Mouse (Mus musculus) adrenal gland, adult 8-10 months (tissue): ENCODE results near the gene Pcbp3. TPM values are rescaled to one million over a fixed set of nuclear protein-coding genes. Genes with fewer than 3 reads are reported as not detected.
"Not testable (repeated sequence)": the region's sequence is repeated elsewhere in the genome, so short reads cannot be mapped to it uniquely, and the experiment has no call there.

ENCODE experiments used
- DNase-seq: peaks from one replicate; pipeline ENCODE4 v3.0.0; 2022
- total RNA-seq, 4 experiments: library from RNA; stranded (reverse); gene quantifications; 2 replicates each; pipeline ENCODE4 v1.2.4; 2022

Pcbp3 gene
- 10 to 100 TPM; 31.7 to 46.9 (median 35.9) TPM for total RNA-seq

GRCm38 (mm10) chr10:76961790-76962489 is at the start of gene Pcbp3:
Gene Pcbp3 (minus strand): TSS chr10:76961887.
- DNase-seq = peak; percentile 97

GRCm38 (mm10) chr10:77008698-77009097 is 47.0 kb upstream of the Pcbp3 start:
- DNase-seq = no peak

GRCm38 (mm10) chr10:77008109-77008561 is 46.4 kb upstream of the Pcbp3 start:
- DNase-seq = peak; percentile 65

GRCm38 (mm10) chr10:77007433-77008108 is 45.9 kb upstream of the Pcbp3 start:
- peak; percentile 12 for DNase-seq

DNA sequence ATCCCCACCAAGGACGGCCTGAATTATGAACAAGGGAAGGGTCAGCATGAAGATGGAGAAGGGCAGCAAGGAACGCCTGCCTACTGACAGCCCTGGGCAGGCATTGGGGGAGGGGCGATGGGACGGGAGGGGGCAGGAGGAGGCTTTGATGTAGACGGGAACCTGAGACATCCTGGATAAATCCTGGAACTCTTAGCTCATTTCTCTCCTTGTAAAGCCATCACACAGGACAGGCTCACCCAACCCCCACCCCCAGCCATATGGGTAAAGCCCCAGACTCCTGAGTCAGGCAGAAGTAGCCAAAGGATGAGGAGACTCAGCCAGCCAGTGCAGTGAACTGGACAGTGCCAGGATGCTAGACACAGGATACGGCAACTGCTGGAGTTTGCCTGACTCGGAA is 43.2 kb upstream of the Pcbp3 start:
- no peak for DNase-seq

DNA sequence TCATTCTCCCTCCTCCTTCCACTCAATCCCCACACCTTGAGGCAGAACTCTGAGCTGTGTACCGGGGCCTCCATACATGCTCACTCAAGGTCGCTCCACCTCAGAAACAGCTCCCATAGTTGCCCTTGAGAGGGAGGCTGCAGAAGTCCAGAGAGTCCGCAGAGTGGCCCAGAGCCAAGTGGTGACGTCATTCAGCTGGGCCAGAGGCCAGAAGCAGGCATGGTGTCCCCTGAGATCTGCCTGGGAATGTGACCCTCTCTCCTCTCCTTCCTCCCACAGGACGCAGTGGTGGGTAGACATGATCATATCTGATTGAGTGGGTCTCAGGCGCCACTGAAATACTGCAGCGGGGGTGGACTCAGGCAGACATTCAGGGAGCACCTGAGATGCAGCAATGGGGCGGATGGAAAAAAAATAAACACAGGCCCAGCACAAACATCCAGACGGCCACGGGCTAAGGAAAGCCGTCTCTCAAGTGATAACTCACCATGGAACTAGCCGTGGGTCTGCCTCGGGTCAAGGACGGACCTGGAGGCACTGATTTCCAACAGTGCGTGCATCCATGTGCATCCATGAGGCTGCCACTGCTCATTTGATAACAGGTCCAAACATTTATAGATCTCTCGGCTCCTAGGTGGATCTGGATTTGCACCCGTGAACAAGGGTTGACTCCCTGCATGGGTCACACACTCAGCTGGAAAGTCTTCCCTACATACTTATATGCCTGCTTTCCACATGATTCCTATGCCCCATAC is 36.2 kb upstream of the Pcbp3 start:
- peak; percentile 92 for DNase-seq

GRCm38 (mm10) chr10:76992456-76992855 is 30.8 kb upstream of the Pcbp3 start:
- DNase-seq = no peak

DNA sequence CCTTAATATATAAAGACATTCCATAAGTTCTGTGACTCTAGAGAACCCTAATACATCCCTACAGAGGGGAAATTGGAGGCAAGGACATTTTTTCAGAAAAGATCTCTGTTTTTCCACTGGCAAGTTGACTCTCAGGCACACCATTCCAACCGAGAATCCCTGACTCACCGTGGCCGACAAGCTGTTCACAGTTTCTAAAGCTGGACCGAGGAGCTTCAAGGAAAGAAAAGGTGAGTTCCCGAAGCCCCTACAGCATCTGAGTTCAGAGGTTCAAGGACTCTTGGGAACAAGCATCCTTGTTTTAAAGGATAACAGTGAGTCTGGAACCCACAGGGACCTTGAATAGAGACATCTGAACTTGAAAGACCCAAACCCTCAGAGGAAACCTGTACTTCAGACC is 26.9 kb upstream of the Pcbp3 start:
- DNase-seq = no peak

DNA sequence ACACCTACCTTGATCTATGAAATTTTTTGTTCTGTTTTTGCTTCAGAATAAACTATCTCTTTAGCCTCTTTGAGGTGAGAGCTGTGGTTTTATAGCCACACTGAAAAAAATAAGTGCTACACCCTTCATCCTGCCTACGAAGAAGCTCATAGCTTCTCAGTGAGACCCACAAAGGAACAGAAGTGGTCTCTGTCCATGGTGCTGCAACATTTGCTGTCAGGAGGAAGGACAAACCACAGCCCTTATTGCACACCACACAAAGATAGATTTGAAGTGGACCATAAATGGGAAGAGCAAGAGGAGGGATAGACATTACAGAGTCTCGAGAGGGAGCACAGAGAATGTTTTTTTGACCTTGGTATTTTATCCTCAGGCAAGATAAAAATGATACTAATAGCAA is 16.4 kb upstream of the Pcbp3 start:
- no peak for DNase-seq

- DNase-seq = no peak
Measured at GRCm38 (mm10) chr10:76976699-76977098, 15.0 kb upstream of the Pcbp3 start.

DNA sequence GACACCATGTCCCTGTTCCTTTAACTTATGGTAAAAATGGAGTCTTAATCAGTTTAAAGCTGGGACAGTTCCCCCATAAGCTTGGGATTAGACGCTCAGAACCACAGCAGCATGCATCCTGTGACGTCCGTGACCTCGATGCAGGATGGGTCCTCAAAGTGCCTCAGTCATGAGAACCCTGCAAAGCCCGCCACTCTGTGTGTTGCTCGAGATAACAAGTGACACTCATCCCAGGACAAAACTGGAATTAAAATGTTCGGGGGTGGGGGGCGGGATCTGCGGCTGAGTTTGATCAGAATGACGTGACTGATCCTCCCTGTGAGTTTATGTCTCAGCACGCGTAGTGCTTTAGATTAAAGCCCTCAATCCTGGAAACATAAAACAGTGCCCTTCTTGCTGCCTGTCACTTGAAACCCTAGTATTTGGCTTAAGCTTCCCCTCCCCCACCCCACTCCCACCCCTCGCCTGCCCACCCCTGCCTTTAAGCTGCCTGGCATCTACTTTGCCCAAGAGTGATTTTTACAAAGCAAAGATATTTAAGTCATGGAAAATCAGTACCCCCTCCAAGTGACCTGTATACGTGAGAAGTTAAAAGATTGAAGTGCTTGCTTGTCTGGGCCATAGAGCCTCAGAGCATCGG is 12.2 kb upstream of the Pcbp3 start:
- no peak for DNase-seq

GRCm38 (mm10) chr10:76972318-76972717 is 10.6 kb upstream of the Pcbp3 start:
- DNase-seq = not testable (repeated sequence)

- DNase-seq = no peak
Measured at GRCm38 (mm10) chr10:76970974-76971373, 9.3 kb upstream of the Pcbp3 start.

GRCm38 (mm10) chr10:76964436-76964835 is 2.7 kb upstream of the Pcbp3 start:
- DNase-seq = no peak

DNA sequence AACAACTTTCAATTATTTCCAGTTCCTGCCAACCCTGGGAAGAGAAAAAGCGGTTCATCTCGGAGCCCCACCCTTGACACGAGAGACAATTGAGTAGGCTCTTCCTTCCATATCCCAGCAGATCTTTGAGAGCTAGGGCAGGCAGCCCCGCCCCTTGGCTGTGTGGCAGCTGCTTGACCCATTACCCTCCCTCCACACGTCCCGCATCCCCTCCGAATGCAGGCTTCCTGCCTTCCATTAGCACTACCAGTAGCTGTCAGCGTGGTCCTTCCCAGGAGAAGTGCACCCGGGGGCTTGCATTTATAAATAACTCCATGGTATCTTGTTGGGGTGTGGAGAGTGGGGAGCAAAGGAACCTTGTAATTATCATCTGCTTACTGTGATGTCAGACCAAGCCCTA is 2.3 kb upstream of the Pcbp3 start:
- no peak for DNase-seq

- no peak for DNase-seq
Measured at GRCm38 (mm10) chr10:76961156-76961555, 531 bp downstream of the Pcbp3 start.

- no peak for DNase-seq
Measured at GRCm38 (mm10) chr10:76958201-76958600, 3.5 kb downstream of the Pcbp3 start.

- DNase-seq = no peak
Measured at GRCm38 (mm10) chr10:76956200-76956599, 5.5 kb downstream of the Pcbp3 start.

GRCm38 (mm10) chr10:76941038-76941437 is 20.6 kb downstream of the Pcbp3 start:
- DNase-seq = no peak

DNA sequence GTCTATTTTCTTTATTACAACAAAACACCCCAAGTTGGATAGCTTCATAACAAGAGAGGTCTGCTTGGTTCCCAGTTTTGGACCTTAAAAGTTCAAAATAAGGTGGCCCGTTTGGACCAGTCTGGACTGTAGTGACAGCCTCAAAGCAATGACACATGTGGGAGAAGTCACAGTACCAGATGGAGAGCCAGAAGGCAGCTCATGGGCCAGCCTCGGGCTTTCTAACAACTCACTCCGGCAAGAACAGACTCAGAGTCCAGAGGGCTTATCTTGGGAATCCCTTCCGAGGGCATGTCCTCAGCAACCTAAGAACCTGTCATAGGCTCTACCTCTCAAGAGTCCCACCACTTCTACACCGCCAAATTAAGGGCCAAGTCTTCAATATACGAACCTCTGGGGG is 24.9 kb downstream of the Pcbp3 start:
- DNase-seq = no peak

DNA sequence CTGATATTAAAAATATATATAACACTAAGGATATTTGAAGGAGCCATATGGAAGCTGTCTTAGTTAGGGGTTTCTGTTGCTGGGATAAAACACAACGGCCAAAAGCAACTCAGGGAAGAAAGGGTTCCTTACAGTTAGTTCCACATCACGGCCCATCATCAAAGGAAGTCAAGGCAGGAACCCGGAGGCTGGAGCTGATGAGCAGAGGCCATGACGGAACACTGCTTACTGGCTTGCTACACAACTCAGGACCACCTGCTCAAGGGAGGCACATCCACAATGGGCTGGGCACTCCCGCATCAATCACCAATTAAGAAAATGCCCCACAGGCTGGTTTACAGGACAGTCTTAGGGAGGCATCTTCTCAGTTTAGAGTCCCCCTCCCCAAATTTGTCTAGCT is 26.9 kb downstream of the Pcbp3 start:
- no peak for DNase-seq

GRCm38 (mm10) chr10:76931794-76932193 is 29.9 kb downstream of the Pcbp3 start:
- DNase-seq = no peak

GRCm38 (mm10) chr10:76931122-76931521 is 30.6 kb downstream of the Pcbp3 start:
- DNase-seq = peak; percentile 81
